Mouse (Mus musculus): Measurements from ENCODE around the gene Ap1g1. TPM values are rescaled to one million over a fixed set of nuclear protein-coding genes. Genes with fewer than 3 reads are reported as not detected.
"Not testable (repeated sequence)": the region's sequence is repeated elsewhere in the genome, so short reads cannot be mapped to it uniquely, and the experiment has no call there.

The Ap1g1 gene
- polyA plus RNA-seq, 1 experiment from 2014 or later, result 52.9 TPM

GRCm38 (mm10) chr8:109755554-109755953 lies 22.8 kb upstream of the Ap1g1 start:
- not testable (repeated sequence) for H3K27me3 ChIP-seq (replicated peaks); H3K4me2 ChIP-seq; H3K27ac ChIP-seq; H3K4me1 ChIP-seq; H3K4me3 ChIP-seq; H3K9me3 ChIP-seq; H3K9ac ChIP-seq; ATAC-seq (replicated peaks); H3K36me3 ChIP-seq (replicated peaks)
- WGBS, result 80% methylated on average over 4 of the region's 4 CpGs

GRCm38 (mm10) chr8:109756849-109757248 lies 21.5 kb upstream of the Ap1g1 start:
- no peaks in the 10 kb centered on the region for H3K4me1 ChIP-seq
- 69% methylated on average over 3 of the region's 3 CpGs for WGBS
- H3K27me3 ChIP-seq (replicated peaks), result no peaks in the 10 kb centered on the region
- no peaks in the 10 kb centered on the region for H3K36me3 ChIP-seq (replicated peaks)
- no peak overlapping the region for H3K4me2 ChIP-seq
- ATAC-seq (replicated peaks), result no peak
- no peak overlapping the region for H3K27ac ChIP-seq
- no peak overlapping the region for H3K9ac ChIP-seq
- no peak overlapping the region for H3K4me3 ChIP-seq
- no peaks in the 10 kb centered on the region for H3K9me3 ChIP-seq

- Histone ChIP-seq H3K27ac (no peak overlapping the region), H3K36me3 (replicated peaks) (no peaks in the 10 kb centered on the region), H3K4me1 (no peaks in the 10 kb centered on the region), H3K9ac (no peak overlapping the region), H3K9me3 (no peaks in the 10 kb centered on the region), H3K4me3 (no peak overlapping the region), H3K4me2 (no peak overlapping the region), H3K27me3 (replicated peaks) (no peaks in the 10 kb centered on the region)
- no peak for ATAC-seq (replicated peaks)
- WGBS, result 92% methylated on average over 7 of the region's 7 CpGs
Observed at GRCm38 (mm10) chr8:109759426-109759825, 18.9 kb upstream of the Ap1g1 start.

GRCm38 (mm10) chr8:109760221-109760620 lies 18.1 kb upstream of the Ap1g1 start:
- Histone ChIP-seq H3K36me3 (replicated peaks) (no peaks in the 10 kb centered on the region), H3K27ac (no peak overlapping the region), H3K9ac (no peak overlapping the region), H3K9me3 (no peaks in the 10 kb centered on the region), H3K4me2 (no peak overlapping the region), H3K4me1 (no peaks in the 10 kb centered on the region), H3K4me3 (no peak overlapping the region), H3K27me3 (replicated peaks) (no peaks in the 10 kb centered on the region)
- ATAC-seq (replicated peaks), result no peak
- WGBS, result 55% methylated on average over 1 of the region's 1 CpGs

- no peaks in the 10 kb centered on the region for H3K27me3 ChIP-seq (replicated peaks)
Observed at GRCm38 (mm10) chr8:109764031-109764430, 14.3 kb upstream of the Ap1g1 start.

GRCm38 (mm10) chr8:109766081-109766480 lies 12.3 kb upstream of the Ap1g1 start:
- H3K4me2 ChIP-seq, result no peak overlapping the region
- H3K36me3 ChIP-seq (replicated peaks), result no peaks in the 10 kb centered on the region
- no peak overlapping the region for H3K27ac ChIP-seq
- no peak for ATAC-seq (replicated peaks)
- H3K9ac ChIP-seq, result no peak overlapping the region
- WGBS, result 74% methylated on average over 7 of the region's 7 CpGs
- no peaks in the 10 kb centered on the region for H3K9me3 ChIP-seq
- no peak overlapping the region for H3K4me3 ChIP-seq
- no peaks in the 10 kb centered on the region for H3K27me3 ChIP-seq (replicated peaks)
- H3K4me1 ChIP-seq, result no peaks in the 10 kb centered on the region

More at GRCm38 (mm10) chr8:109764031-109764430, 14.3 kb upstream of the Ap1g1 start:
- H3K4me1 ChIP-seq, result no peaks in the 10 kb centered on the region
- H3K9me3 ChIP-seq, result no peaks in the 10 kb centered on the region
- H3K27ac ChIP-seq, result no peak overlapping the region
- no peaks in the 10 kb centered on the region for H3K36me3 ChIP-seq (replicated peaks)
- no peak overlapping the region for H3K4me2 ChIP-seq
- 92% methylated on average over 6 of the region's 6 CpGs for WGBS
- H3K9ac ChIP-seq, result no peak overlapping the region
- no peak for ATAC-seq (replicated peaks)
- H3K4me3 ChIP-seq, result no peak overlapping the region

- 50% methylated on average over 3 of the region's 3 CpGs for WGBS
- Histone ChIP-seq H3K27me3 (replicated peaks) (peaks cover 11% of the 10 kb centered on the region; the same call in 1 of the 2 replicates), H3K36me3 (replicated peaks) (no peaks in the 10 kb centered on the region), H3K9ac (no peak overlapping the region), H3K4me3 (no peak overlapping the region), H3K27ac (no peak overlapping the region), H3K4me2 (no peak overlapping the region), H3K4me1 (peaks cover 3% of the 10 kb centered on the region; the same call in 1 of the 2 replicates), H3K9me3 (no peaks in the 10 kb centered on the region)
- ATAC-seq (replicated peaks), result no peak
Observed at GRCm38 (mm10) chr8:109773154-109773553, 5.2 kb upstream of the Ap1g1 start.

- H3K9ac ChIP-seq, result no peak overlapping the region
- peak overlapping the region; percentile 48 for H3K4me2 ChIP-seq
- H3K36me3 ChIP-seq (replicated peaks), result no peaks in the 10 kb centered on the region
- peaks cover 11% of the 10 kb centered on the region; the same call in 1 of the 2 replicates for H3K27me3 ChIP-seq (replicated peaks)
- WGBS, result 25% methylated on average over 5 of the region's 5 CpGs
- peak overlapping the region; percentile 75 for H3K27ac ChIP-seq
- peaks cover 19% of the 10 kb centered on the region for H3K4me1 ChIP-seq
- H3K9me3 ChIP-seq, result no peaks in the 10 kb centered on the region
- peak overlapping the region; percentile 98 for H3K4me3 ChIP-seq
- ATAC-seq (replicated peaks), result peak; percentile 2; the same call in 1 of the 2 replicates
Observed at GRCm38 (mm10) chr8:109777851-109778250, 503 bp upstream of the Ap1g1 start.

- WGBS, result 0% methylated on average over 32 of the region's 32 CpGs
- Histone ChIP-seq H3K4me3 (peak overlapping the region; percentile 98), H3K4me1 (peaks cover 19% of the 10 kb centered on the region), H3K4me2 (peak overlapping the region; percentile 96), H3K27me3 (replicated peaks) (0 out of 2 replicates have a peak, but pooled peaks cover 8% of the 10 kb centered on the region), H3K36me3 (replicated peaks) (no peaks in the 10 kb centered on the region), H3K9me3 (no peaks in the 10 kb centered on the region), H3K9ac (peak overlapping the region; percentile 97), H3K27ac (peak overlapping the region; percentile 98)
- peak; percentile 78 for ATAC-seq (replicated peaks)
Observed at GRCm38 (mm10) chr8:109778993-109779421, 653 bp downstream of the Ap1g1 start.

- H3K4me2 ChIP-seq, result peak overlapping the region; percentile 96
- peak overlapping the region; percentile 98 for H3K27ac ChIP-seq
- WGBS, result 21% methylated on average over 24 of the region's 24 CpGs
- peak overlapping the region; percentile 98 for H3K4me3 ChIP-seq
- peaks cover 19% of the 10 kb centered on the region for H3K4me1 ChIP-seq
- H3K9ac ChIP-seq, result peak overlapping the region; percentile 97
- no peaks in the 10 kb centered on the region for H3K9me3 ChIP-seq
- 0 out of 2 replicates have a peak, but pooled peaks cover 8% of the 10 kb centered on the region for H3K27me3 ChIP-seq (replicated peaks)
- no peaks in the 10 kb centered on the region for H3K36me3 ChIP-seq (replicated peaks)
- ATAC-seq (replicated peaks), result no peak
Observed at GRCm38 (mm10) chr8:109779431-109780228, 1.3 kb downstream of the Ap1g1 start.

- H3K9ac ChIP-seq, result no peak overlapping the region
Observed at GRCm38 (mm10) chr8:109780548-109780947, 2.2 kb downstream of the Ap1g1 start.

GRCm38 (mm10) chr8:109790938-109791337 lies 12.6 kb downstream of the Ap1g1 start:
- Histone ChIP-seq H3K4me2 (no peak overlapping the region), H3K9ac (no peak overlapping the region), H3K27me3 (replicated peaks) (no peaks in the 10 kb centered on the region), H3K9me3 (no peaks in the 10 kb centered on the region), H3K4me3 (no peak overlapping the region), H3K27ac (no peak overlapping the region), H3K36me3 (replicated peaks) (no peaks in the 10 kb centered on the region), H3K4me1 (no peaks in the 10 kb centered on the region)
- ATAC-seq (replicated peaks), result no peak
- WGBS, result 94% methylated on average over 2 of the region's 2 CpGs

More at GRCm38 (mm10) chr8:109780548-109780947, 2.2 kb downstream of the Ap1g1 start:
- 0 out of 2 replicates have a peak, but pooled peaks cover 5% of the 10 kb centered on the region for H3K27me3 ChIP-seq (replicated peaks)
- H3K9me3 ChIP-seq, result no peaks in the 10 kb centered on the region
- no peaks in the 10 kb centered on the region for H3K36me3 ChIP-seq (replicated peaks)
- no peak overlapping the region for H3K27ac ChIP-seq
- ATAC-seq (replicated peaks), result no peak
- no peak overlapping the region for H3K4me3 ChIP-seq
- WGBS, result 71% methylated on average over 4 of the region's 4 CpGs
- H3K4me1 ChIP-seq, result peaks cover 19% of the 10 kb centered on the region
- peak overlapping the region; percentile 96 for H3K4me2 ChIP-seq

- Histone ChIP-seq H3K4me1 (no peaks in the 10 kb centered on the region), H3K27me3 (replicated peaks) (no peaks in the 10 kb centered on the region), H3K4me2 (no peak overlapping the region), H3K9ac (no peak overlapping the region), H3K27ac (no peak overlapping the region), H3K9me3 (no peaks in the 10 kb centered on the region), H3K4me3 (no peak overlapping the region), H3K36me3 (replicated peaks) (no peaks in the 10 kb centered on the region)
- no peak for ATAC-seq (replicated peaks)
- WGBS, result 60% methylated on average over 1 of the region's 1 CpGs
Observed at GRCm38 (mm10) chr8:109795166-109795565, 16.8 kb downstream of the Ap1g1 start.

Data from midbrain, embryonic 15.5 days (tissue).